Mouse (Mus musculus) forebrain, embryonic 15.5 days (tissue): ENCODE results near the gene Asic4. TPM values are rescaled to one million over a fixed set of nuclear protein-coding genes. Genes with fewer than 3 reads are reported as not detected.

Source experiments
- polyA plus RNA-seq: library from polyadenylated mRNA; unstranded; fragments of >200 nt; fragmentation: Nextera tagmentation; extraction: Ambion mirVana; gene quantifications from 2 replicates; pipeline ENCODE4 v1.2.1, GENCODE M21; 2015

Asic4 gene
- polyA plus RNA-seq, 1 experiment from 2014 or later, result 4.1 TPM

Other genes with a start within 250 kb of the Asic4 start
- 19.6 and 20.0 TPM in 2 replicates for gene Glb1l, start 239.6 kb upstream of the Asic4 start, polyA plus RNA-seq
- 145 and 147 TPM in 2 replicates for gene Stk16, start 239.6 kb upstream of the Asic4 start, polyA plus RNA-seq
- gene Tuba4a, start 230.6 kb upstream of the Asic4 start, polyA plus RNA-seq, result 14.9 and 19.5 TPM in 2 replicates
- not detected in 2 replicates for gene A630095N17Rik, start 218.3 kb upstream of the Asic4 start, polyA plus RNA-seq
- 53.0 and 54.0 TPM in 2 replicates for gene Dnajb2, start 214.0 kb upstream of the Asic4 start, polyA plus RNA-seq
- 6.9 and 8.7 TPM in 2 replicates for gene Ptprn, start 185.9 kb upstream of the Asic4 start, polyA plus RNA-seq
- gene Resp18, start 172.0 kb upstream of the Asic4 start, polyA plus RNA-seq, result 38.6 and 51.0 TPM in 2 replicates
- gene Dnpep, start 132.4 kb upstream of the Asic4 start, polyA plus RNA-seq, result 162 and 163 TPM in 2 replicates
- 1.0 and 1.2 TPM in 2 replicates for gene Des, start 90.1 kb upstream of the Asic4 start, polyA plus RNA-seq
- gene Speg, start 75.1 kb upstream of the Asic4 start, polyA plus RNA-seq, result 9.9 and 11.4 TPM in 2 replicates
- gene Gmppa, start 14.5 kb upstream of the Asic4 start, polyA plus RNA-seq, result 62.3 and 77.8 TPM in 2 replicates
- gene Chpf, start 28.9 kb downstream of the Asic4 start, polyA plus RNA-seq, result 28.9 and 29.2 TPM in 2 replicates
- 53.4 and 55.4 TPM in 2 replicates for gene Tmem198, start 29.1 kb downstream of the Asic4 start, polyA plus RNA-seq
- 21.7 and 21.9 TPM in 2 replicates for gene Obsl1, start 56.0 kb downstream of the Asic4 start, polyA plus RNA-seq
- gene Inha, start 56.6 kb downstream of the Asic4 start, polyA plus RNA-seq, result 13.8 and 15.0 TPM in 2 replicates
- 19.6 and 20.1 TPM in 2 replicates for gene Stk11ip, start 71.1 kb downstream of the Asic4 start, polyA plus RNA-seq
- 35.2 and 35.9 TPM in 2 replicates for gene Slc4a3, start 95.8 kb downstream of the Asic4 start, polyA plus RNA-seq